Mouse (Mus musculus) frontal cortex, postnatal 14 days (tissue): Measurements from ENCODE around the gene Olfr632.
"Not testable (repeated sequence)": the region's sequence is repeated elsewhere in the genome, so short reads cannot be mapped to it uniquely, and the experiment has no call there.

ENCODE experiments used
- DNase-seq, 2 experiments: peaks; one replicate each; pipeline ENCODE4 v3.0.0; 2022; ENCODE audit warnings: low spot score in 2 of 2

Gene Olfr632

DNA sequence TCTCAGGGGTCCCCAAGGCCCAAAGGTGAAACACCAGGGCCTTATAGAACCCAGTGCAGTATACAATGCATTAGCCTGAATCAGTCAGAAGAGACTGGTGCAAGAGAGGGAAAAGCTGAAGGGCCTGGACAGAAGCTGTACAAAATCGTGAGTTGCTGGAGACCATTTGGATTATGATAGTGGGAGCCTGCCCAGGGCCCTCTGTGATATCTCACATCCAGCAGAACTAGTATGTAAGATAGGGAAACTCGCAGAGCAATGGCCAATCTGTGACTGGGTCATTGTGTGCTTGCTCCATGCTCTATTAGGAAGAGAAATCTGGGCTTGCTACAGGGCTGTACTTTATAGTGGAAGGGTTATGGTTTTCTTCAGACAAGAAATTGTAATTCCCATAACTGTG, at the start of gene Olfr632:
TSS of gene Olfr632 (plus strand) at position 84 of the 400 bp plus-strand sequence.
- no peak for DNase-seq

- DNase-seq = no peak
Observed at GRCm38 (mm10) chr7:103886152-103886551, 48.0 kb upstream of the Olfr632 start, which contains the start of gene Olfr66. Gene Olfr66, minus strand, starts transcription at chr7:103886252.

DNA sequence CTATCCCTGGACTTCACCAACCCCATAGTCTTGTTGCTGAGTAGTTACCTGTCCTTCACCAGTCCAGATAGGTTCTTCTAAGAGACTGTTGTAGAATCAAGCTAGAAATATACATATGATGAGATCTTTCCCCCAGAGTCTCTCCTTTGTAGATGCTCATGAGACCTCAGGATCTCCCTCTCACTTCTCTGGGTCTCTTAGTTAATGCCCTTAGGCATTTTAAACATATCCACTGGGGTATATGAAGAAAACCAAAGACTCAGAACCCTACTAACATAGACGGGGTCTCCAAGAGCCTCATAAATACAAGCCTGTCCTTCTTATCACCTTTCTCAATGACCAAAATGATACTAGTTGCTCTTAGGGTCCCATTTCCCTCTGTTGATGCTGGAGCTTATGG, 39.8 kb upstream of the Olfr632 start, which contains the start of gene Olfr64:
TSS of gene Olfr64 (minus strand) at position 101 of the 400 bp plus-strand sequence.
- no peak for DNase-seq

DNA sequence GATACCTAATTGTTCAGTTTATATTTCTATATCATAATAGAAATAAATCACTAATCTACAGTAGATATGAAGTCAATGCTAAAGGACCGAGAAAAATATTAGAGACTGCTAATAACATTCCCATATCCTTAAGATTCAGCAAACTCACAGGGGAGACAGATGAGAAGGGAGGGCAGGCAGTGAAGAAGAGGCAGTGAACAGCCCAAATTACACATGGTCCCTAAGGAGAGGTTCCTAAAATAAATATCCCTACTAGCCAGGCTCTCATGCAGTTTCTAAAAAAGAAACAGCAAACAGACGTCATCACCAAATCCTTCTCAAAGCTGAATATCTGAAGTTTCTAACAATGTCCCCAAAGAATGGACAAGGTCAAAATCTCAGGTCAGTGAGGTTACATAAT, 31.0 kb upstream of the Olfr632 start, which contains the start of gene Olfr65:
TSS of gene Olfr65 (plus strand) at position 301 of the 400 bp plus-strand sequence.
- no peak for DNase-seq

DNA sequence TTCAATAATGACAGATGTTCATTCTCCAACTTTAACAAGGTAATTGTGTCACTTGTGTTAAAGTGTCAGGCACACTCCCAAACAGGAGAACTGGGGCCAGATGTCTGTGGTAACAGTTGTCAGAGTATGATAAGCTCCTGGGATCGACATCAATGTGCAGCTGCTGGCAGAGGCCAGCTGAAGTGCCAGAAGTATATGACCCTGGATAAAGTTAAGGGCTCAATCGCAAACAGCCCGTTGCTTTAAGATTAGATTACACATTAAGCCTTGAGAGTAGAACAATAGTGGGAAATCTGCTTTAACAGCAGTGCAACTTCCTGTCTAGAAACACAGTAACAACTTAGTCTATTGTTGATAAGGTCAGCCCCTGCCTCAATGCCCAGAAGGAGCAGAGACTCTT, 24.1 kb upstream of the Olfr632 start:
- no peak for DNase-seq

- no peak for DNase-seq
Observed at GRCm38 (mm10) chr7:103912969-103913511, 21.1 kb upstream of the Olfr632 start.

- DNase-seq = no peak
Observed at GRCm38 (mm10) chr7:103915338-103915737, 18.8 kb upstream of the Olfr632 start.

DNA sequence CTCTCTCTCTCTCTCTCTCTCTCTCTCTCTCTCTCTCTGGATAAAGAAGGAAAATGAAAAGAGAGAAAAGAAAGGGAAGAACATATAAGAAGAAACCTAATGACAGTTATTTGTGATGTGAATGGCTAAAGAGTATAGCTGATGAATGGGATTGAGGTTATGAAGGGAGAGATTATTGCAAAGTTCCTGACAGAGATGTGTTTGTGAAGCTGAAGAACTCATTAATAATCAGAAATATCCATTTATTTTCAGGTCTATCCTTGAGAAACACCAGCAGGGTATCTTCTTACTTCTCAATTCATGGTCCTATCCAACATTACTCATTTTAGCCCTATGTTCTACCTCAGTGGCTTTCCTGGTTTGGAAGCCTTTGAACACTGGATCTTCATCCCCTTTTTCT, 5.6 kb upstream of the Olfr632 start, which contains the start of gene Olfr631:
TSS of gene Olfr631 (plus strand) at position 301 of the 400 bp plus-strand sequence.
- DNase-seq = no peak

GRCm38 (mm10) chr7:103942730-103943129, 8.6 kb downstream of the Olfr632 start:
- DNase-seq = no peak

DNA sequence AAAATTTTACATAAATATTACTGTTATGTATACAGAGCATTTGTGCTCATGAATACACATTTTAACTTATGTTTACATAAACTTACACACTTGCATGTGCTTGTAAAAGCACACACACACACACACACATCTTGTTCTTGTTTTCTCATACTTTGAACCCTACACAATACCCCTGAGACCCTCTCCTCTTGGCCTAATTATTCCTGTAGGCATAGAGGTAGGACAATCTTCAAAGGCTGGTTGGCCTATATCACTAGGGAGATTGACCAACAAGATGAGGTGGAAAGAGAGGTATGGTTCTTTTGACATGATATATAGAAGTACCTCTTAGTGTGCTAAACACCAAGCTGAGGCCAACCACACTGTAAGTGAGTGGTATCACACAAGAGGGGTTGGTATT, 10.0 kb downstream of the Olfr632 start, which contains the start of gene Olfr633:
TSS of gene Olfr633 (plus strand) at position 301 of the 400 bp plus-strand sequence.
- DNase-seq = no peak

DNA sequence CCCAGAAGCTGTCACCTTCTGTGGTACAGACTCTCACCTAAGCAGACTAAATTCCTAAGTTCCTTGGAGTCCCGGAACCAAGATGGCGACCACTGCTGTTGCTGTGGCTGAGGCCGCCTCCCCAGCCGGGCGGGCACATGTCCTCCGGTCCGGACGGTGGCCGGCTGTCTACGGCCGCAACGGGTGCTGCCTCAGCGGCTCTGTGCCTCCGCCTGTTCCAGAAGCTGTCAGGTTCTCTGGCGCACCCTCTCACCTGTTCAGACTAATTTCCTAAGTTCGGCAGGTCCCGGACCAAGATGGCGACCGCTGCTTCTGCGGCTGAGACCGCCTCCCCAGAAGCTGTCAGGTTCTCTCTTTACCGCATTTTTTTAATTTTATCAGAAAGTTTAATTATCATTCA, 32.7 kb downstream of the Olfr632 start:
- DNase-seq = not testable (repeated sequence)

- no peak for DNase-seq
Observed at GRCm38 (mm10) chr7:103970852-103971251, 36.7 kb downstream of the Olfr632 start, which contains the start of gene Olfr635. Gene Olfr635, plus strand, starts transcription at chr7:103971152.

GRCm38 (mm10) chr7:103971782-103972181, 37.6 kb downstream of the Olfr632 start:
- DNase-seq = no peak
